ENCODE assay signal across 17 mouse cellular contexts in the genomic region with DNA sequence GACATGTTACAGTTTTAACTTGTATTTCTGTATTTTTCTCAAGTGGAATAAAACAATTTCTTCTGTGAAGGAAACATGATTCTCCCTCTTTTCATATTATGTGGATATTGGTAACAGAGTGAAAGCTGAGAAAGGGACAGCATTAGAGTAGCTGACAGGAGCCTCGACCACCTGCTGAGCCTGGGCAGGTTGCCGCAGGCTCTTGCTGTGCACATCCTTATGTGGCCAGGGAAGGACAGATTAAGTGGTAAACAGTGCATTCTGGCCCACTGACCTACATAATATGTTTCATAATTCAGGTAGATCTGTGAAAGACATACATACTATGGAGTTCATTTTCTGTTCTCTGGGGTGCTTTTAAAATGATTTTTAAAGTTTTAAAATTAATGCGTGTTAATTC. TPM values are rescaled to one million over a fixed set of nuclear protein-coding genes. Genes with fewer than 3 reads are reported as not detected.
DNase-seq lines count a peak whose midpoint lies in the region; ATAC-seq and TF ChIP-seq lines count a peak whose summit lies in the region.
"Had no signal": no experiment of that assay in that cellular context is flagged by ENCODE, and none has a peak within 500 bp of the region (broad histone marks: within the 10 kb centered on the region; RNA-seq: fewer than 3 reads in every experiment).

No protein-coding gene starts in this region.

- no peak for TF ChIP-seq CTCF in midbrain, postnatal 0 days (IDR thresholded peaks at IDR 0.05)

- 0 out of 2 replicates have a peak overlapping the region, but pooled peaks have one; percentile 95 for H3K27ac ChIP-seq in heart, embryonic 13.5 days (replicated peaks)
- no peak overlapping the region for H3K27ac ChIP-seq in heart, embryonic 12.5 days (ENCODE audit: poor library complexity, severe bottlenecking)
- no peak overlapping the region for H3K27ac ChIP-seq in midbrain, postnatal 0 days (ENCODE audit: low read depth, low read length)
- no peak overlapping the region for H3K27ac ChIP-seq in midbrain, embryonic 10.5 days (replicated peaks)
- H3K27ac ChIP-seq in forebrain, embryonic 10.5 days: no peak overlapping the region
- H3K27ac ChIP-seq: hindbrain, embryonic 13.5 days; kidney, embryonic 15.5 days; liver, embryonic 14.5 days; lung, embryonic 15.5 days; macrophage; neural tube, embryonic 12.5 days had no signal

- no peak overlapping the region for H3K4me2 ChIP-seq in heart, embryonic 13.5 days
- H3K4me2 ChIP-seq in heart, embryonic 12.5 days: no peak overlapping the region
- H3K4me2 ChIP-seq in midbrain, postnatal 0 days (ENCODE audit: low read depth, low read length, poor library complexity, severe bottlenecking): no peak overlapping the region
- no peak overlapping the region for H3K4me2 ChIP-seq in myocyte (ENCODE audit: low read depth)
- H3K4me2 ChIP-seq: hindbrain, embryonic 13.5 days; kidney, embryonic 15.5 days; lung, embryonic 15.5 days; midbrain, embryonic 11.5 days; neural tube, embryonic 12.5 days had no signal

- ATAC-seq in heart, embryonic 13.5 days (ENCODE audit: extremely low read depth, insufficient number of reproducible peaks, low FRiP score, low TSS enrichment): no peak
- ATAC-seq in heart, embryonic 12.5 days (ENCODE audit: insufficient number of reproducible peaks, low FRiP score): no peak
- ATAC-seq in midbrain, postnatal 0 days (ENCODE audit: low FRiP score): no peak

- no peaks in the 10 kb centered on the region for H3K27me3 ChIP-seq in heart, embryonic 13.5 days (replicated peaks)
- no peaks in the 10 kb centered on the region for H3K27me3 ChIP-seq in heart, embryonic 12.5 days (replicated peaks)
- H3K27me3 ChIP-seq in midbrain, postnatal 0 days (ENCODE audit: insufficient read depth, low read length): no peaks in the 10 kb centered on the region
- no peaks in the 10 kb centered on the region for H3K27me3 ChIP-seq in midbrain, embryonic 10.5 days (ENCODE audit: low read depth, poor library complexity, severe bottlenecking)
- no peaks in the 10 kb centered on the region for H3K27me3 ChIP-seq in myocyte (ENCODE audit: control insufficient read depth, insufficient read depth, insufficient read length)
- H3K27me3 ChIP-seq in forebrain, embryonic 10.5 days (ENCODE audit: poor library complexity, severe bottlenecking): no peaks in the 10 kb centered on the region
- H3K27me3 ChIP-seq: hindbrain, embryonic 13.5 days; kidney, embryonic 15.5 days; lung, embryonic 15.5 days; neural tube, embryonic 12.5 days had no signal

- H3K36me3 ChIP-seq in heart, embryonic 13.5 days: peaks cover 50% of the 10 kb centered on the region
- peaks cover 28% of the 10 kb centered on the region for H3K36me3 ChIP-seq in heart, embryonic 12.5 days
- H3K36me3 ChIP-seq in midbrain, postnatal 0 days (ENCODE audit: insufficient read depth, low read length): peaks cover 19% of the 10 kb centered on the region
- H3K36me3 ChIP-seq in midbrain, embryonic 10.5 days: peaks cover 27% of the 10 kb centered on the region
- peaks cover 16% of the 10 kb centered on the region for H3K36me3 ChIP-seq in myocyte (ENCODE audit: control insufficient read depth, insufficient read depth)
- peaks cover 22% of the 10 kb centered on the region for H3K36me3 ChIP-seq in forebrain, embryonic 10.5 days (replicated peaks)

- TF ChIP-seq POLR2A in myocyte (IDR thresholded peaks at IDR 0.05; ENCODE audit: insufficient read length, low read depth): no peak

- no peaks in the 10 kb centered on the region for H3K9me3 ChIP-seq in heart, embryonic 13.5 days
- H3K9me3 ChIP-seq in heart, embryonic 12.5 days (replicated peaks): no peaks in the 10 kb centered on the region
- H3K9me3 ChIP-seq in midbrain, postnatal 0 days (ENCODE audit: low read length): no peaks in the 10 kb centered on the region
- H3K9me3 ChIP-seq in midbrain, embryonic 10.5 days (replicated peaks): no peaks in the 10 kb centered on the region
- H3K9me3 ChIP-seq in forebrain, embryonic 10.5 days: no peaks in the 10 kb centered on the region
- H3K9me3 ChIP-seq: G1E; hindbrain, embryonic 13.5 days; kidney, embryonic 15.5 days; lung, embryonic 15.5 days; neural tube, embryonic 12.5 days had no signal

- peak; percentile 36 for DNase-seq in midbrain, postnatal 0 days (ENCODE audit: low spot score)
- DNase-seq in midbrain, embryonic 10.5 days (ENCODE audit: low spot score): no peak
- peak; percentile 79 for DNase-seq in cerebellum, adult 8-10 months
- no peak for DNase-seq in thymus, postnatal 0 days (ENCODE audit: low spot score)
- DNase-seq in forebrain, embryonic 10.5 days (ENCODE audit: extremely low spot score, low spot score): no peak

- no peak overlapping the region for H3K4me3 ChIP-seq in heart, embryonic 13.5 days
- H3K4me3 ChIP-seq in heart, embryonic 12.5 days: no peak overlapping the region
- no peak overlapping the region for H3K4me3 ChIP-seq in midbrain, postnatal 0 days (ENCODE audit: low read depth, low read length)
- no peak overlapping the region for H3K4me3 ChIP-seq in midbrain, embryonic 10.5 days
- H3K4me3 ChIP-seq in myocyte: no peak overlapping the region
- no peak overlapping the region for H3K4me3 ChIP-seq in forebrain, embryonic 10.5 days
- H3K4me3 ChIP-seq: hindbrain, embryonic 13.5 days; kidney, embryonic 15.5 days; lung, embryonic 15.5 days; neural tube, embryonic 12.5 days had no signal

- H3K4me1 ChIP-seq in heart, embryonic 13.5 days: peaks cover 63% of the 10 kb centered on the region
- peaks cover 33% of the 10 kb centered on the region for H3K4me1 ChIP-seq in heart, embryonic 12.5 days (replicated peaks)
- peaks cover 10% of the 10 kb centered on the region for H3K4me1 ChIP-seq in midbrain, postnatal 0 days (ENCODE audit: insufficient read depth, low read length)
- H3K4me1 ChIP-seq in midbrain, embryonic 10.5 days: peaks cover 7% of the 10 kb centered on the region
- peaks cover 6% of the 10 kb centered on the region for H3K4me1 ChIP-seq in forebrain, embryonic 10.5 days

- no peaks in the 10 kb centered on the region for H3K79me2 ChIP-seq in myocyte (ENCODE audit: control insufficient read depth, insufficient read depth)

- H3ac ChIP-seq in myocyte (ENCODE audit: control insufficient read depth, insufficient read length): no peak overlapping the region

- H3K9ac ChIP-seq in heart, embryonic 13.5 days: no peak overlapping the region
- no peak overlapping the region for H3K9ac ChIP-seq in heart, embryonic 12.5 days
- H3K9ac ChIP-seq in midbrain, postnatal 0 days (replicated peaks; ENCODE audit: low read length, poor library complexity, severe bottlenecking): no peak overlapping the region
- H3K9ac ChIP-seq: forebrain, postnatal 0 days; hindbrain, embryonic 13.5 days; kidney, embryonic 15.5 days; liver, embryonic 14.5 days; lung, embryonic 15.5 days; neural tube, embryonic 12.5 days had no signal

- WGBS in heart, embryonic 13.5 days: 70% methylated on average over 3 of the region's 3 CpGs
- 75% methylated on average over 3 of the region's 3 CpGs for WGBS in heart, embryonic 12.5 days
- 66% methylated on average over 3 of the region's 3 CpGs for WGBS in midbrain, postnatal 0 days
- 59% methylated on average over 3 of the region's 3 CpGs for WGBS in midbrain, embryonic 10.5 days
- WGBS in forebrain, embryonic 10.5 days: 62% methylated on average over 3 of the region's 3 CpGs

TF ChIP-seq in myocyte, 11 proteins besides CTCF, POLR2A, EP300 and RAD21:
- TF ChIP-seq TCF12 (IDR thresholded peaks at IDR 0.05; ENCODE audit: insufficient read depth, poor library complexity, severe bottlenecking) (no peak), POLR2AphosphoS2 (IDR thresholded peaks at IDR 0.05; ENCODE audit: insufficient read length, low read depth) (peak; percentile 1), SRF (IDR thresholded peaks at IDR 0.05; ENCODE audit: control insufficient read depth, insufficient read length, low read depth) (no peak)

RNA-seq across cellular contexts. Expression of a gene that starts 6.0 kb away (rescaled TPM):
- polyA plus RNA-seq in heart, embryonic 13.5 days (2015; fragmentation: Nextera tagmentation; extraction: Ambion mirVana): 12.2 and 12.7 TPM in 2 replicates
- polyA plus RNA-seq in heart, embryonic 12.5 days (2016; fragmentation: Nextera tagmentation; extraction: Ambion mirVana): 13.9 and 14.9 TPM in 2 replicates
- total RNA-seq in midbrain, postnatal 0 days (2014; rRNA removed): 33.2 and 45.4 TPM in 2 replicates
- polyA plus RNA-seq in midbrain, postnatal 0 days (2015; fragmentation: Nextera tagmentation; extraction: Ambion mirVana): 40.5 and 42.2 TPM in 2 replicates
- polyA plus RNA-seq in midbrain, embryonic 10.5 days (2016; fragmentation: Nextera tagmentation; extraction: Ambion mirVana): 13.0 and 17.0 TPM in 2 replicates
- polyA plus RNA-seq in myocyte (2012; fragmentation: generic; extraction: Trizol): 7.7 TPM
- 5.7 and 6.1 TPM in 2 replicates for polyA plus RNA-seq in thymus, postnatal 0 days (2015; fragmentation: Nextera tagmentation; extraction: Ambion mirVana)
- 11.2 and 12.6 TPM in 2 replicates for polyA plus RNA-seq in forebrain, embryonic 10.5 days (2016; fragmentation: Nextera tagmentation; extraction: Ambion mirVana)

Comparison
In these comparisons a context has a peak if more than half of its experiments do, and no peak if none do; other contexts are left out.
1. DNase-seq: peak in midbrain, postnatal 0 days (single experiment) and cerebellum, adult 8-10 months (single experiment); none in midbrain, embryonic 10.5 days (single experiment), thymus, postnatal 0 days (single experiment) and forebrain, embryonic 10.5 days (single experiment).